In the genomic region with DNA sequence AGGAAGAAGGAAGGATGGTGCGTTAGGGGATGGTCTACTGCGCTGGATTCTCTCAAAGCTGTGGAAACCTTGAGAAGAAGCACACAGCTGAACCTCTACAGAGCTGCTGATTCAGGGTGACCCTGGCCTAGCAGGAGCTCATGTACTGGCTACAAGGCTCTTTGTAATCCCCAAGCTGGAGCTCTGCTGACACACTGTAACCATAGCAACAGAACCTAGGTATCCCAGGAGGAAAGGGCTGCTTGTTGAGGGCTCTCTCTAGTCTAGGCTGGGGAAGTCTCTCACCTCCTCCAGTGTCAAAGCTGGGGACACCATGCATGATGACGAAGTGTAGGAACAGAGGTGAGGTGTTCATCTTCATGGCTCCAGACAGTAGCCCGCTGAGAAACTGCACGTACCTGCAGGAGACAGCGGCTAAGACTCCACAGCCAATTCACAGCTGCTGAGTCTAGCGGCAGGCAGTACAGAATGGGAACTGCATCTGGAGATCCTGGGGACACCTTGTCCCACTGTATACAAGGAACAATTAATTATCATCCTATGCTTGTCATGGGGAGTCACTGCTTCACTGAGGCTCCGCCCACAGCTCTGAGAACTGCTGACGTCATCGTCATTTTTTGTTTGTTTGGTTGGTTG, we compare ENCODE assay signal across 13 mouse cellular contexts.
DNase-seq lines count a peak whose midpoint lies in the region; ATAC-seq lines count a peak whose summit lies in the region.
"Had no signal": no experiment of that assay in that cellular context is flagged by ENCODE, and none has a peak within 500 bp of the region (broad histone marks: within the 10 kb centered on the region; RNA-seq: fewer than 3 reads in every experiment).

No protein-coding gene starts in this region.

- intact Hi-C loops in left cerebral cortex, postnatal 4 days (cut with DNase I): no loop called here

- no peaks in the 10 kb centered on the region for H3K9me3 ChIP-seq in hindbrain, embryonic 11.5 days (ENCODE audit: control insufficient read depth, low read length)
- no peaks in the 10 kb centered on the region for H3K9me3 ChIP-seq in hindbrain, embryonic 10.5 days
- no peaks in the 10 kb centered on the region for H3K9me3 ChIP-seq in forebrain, embryonic 12.5 days
- no peaks in the 10 kb centered on the region for H3K9me3 ChIP-seq in midbrain, embryonic 10.5 days (replicated peaks)
- no peaks in the 10 kb centered on the region for H3K9me3 ChIP-seq in intestine, embryonic 15.5 days

- H3K9ac ChIP-seq in hindbrain, embryonic 11.5 days (ENCODE audit: low read depth, low read length): no peak overlapping the region
- H3K9ac ChIP-seq in forebrain, embryonic 12.5 days: no peak overlapping the region
- no peak overlapping the region for H3K9ac ChIP-seq in intestine, embryonic 15.5 days
- H3K9ac ChIP-seq: liver, embryonic 14.5 days had no signal

- no peak for DNase-seq in hindbrain, embryonic 11.5 days (ENCODE audit: low spot score)
- no peak for DNase-seq in hindbrain, embryonic 10.5 days (ENCODE audit: low spot score)
- peak; percentile 21 for DNase-seq in midbrain, embryonic 10.5 days (ENCODE audit: low spot score)
- DNase-seq in retina, embryonic 14.5 days (ENCODE audit: low spot score): peak; percentile 45
- no peak for DNase-seq in embryo, embryonic 9.5 days (ENCODE audit: extremely low spot score)
- DNase-seq in left cerebral cortex, postnatal 4 days: no peak
- DNase-seq: cerebellum, adult 2 months; thymus, postnatal 4 days had no signal

- no peak overlapping the region for H3K4me3 ChIP-seq in hindbrain, embryonic 11.5 days (ENCODE audit: low read depth, low read length)
- no peak overlapping the region for H3K4me3 ChIP-seq in hindbrain, embryonic 10.5 days
- H3K4me3 ChIP-seq in forebrain, embryonic 12.5 days (replicated peaks): no peak overlapping the region
- no peak overlapping the region for H3K4me3 ChIP-seq in midbrain, embryonic 10.5 days
- no peak overlapping the region for H3K4me3 ChIP-seq in intestine, embryonic 15.5 days (replicated peaks)
- H3K4me3 ChIP-seq: left cerebral cortex, adult 2 months; myocyte had no signal

- 80% methylated on average over 10 of the region's 10 CpGs for WGBS in hindbrain, embryonic 11.5 days
- 84% methylated on average over 10 of the region's 10 CpGs for WGBS in hindbrain, embryonic 10.5 days
- WGBS in forebrain, embryonic 12.5 days: 86% methylated on average over 10 of the region's 10 CpGs
- WGBS in midbrain, embryonic 10.5 days: 87% methylated on average over 10 of the region's 10 CpGs
- 89% methylated on average over 10 of the region's 10 CpGs for WGBS in intestine, embryonic 15.5 days

- peak; percentile 53 for ATAC-seq in hindbrain, embryonic 11.5 days (ENCODE audit: low FRiP score)
- 0 out of 2 replicates have a peak, but pooled peaks have one; percentile 18 for ATAC-seq in forebrain, embryonic 12.5 days (ENCODE audit: low FRiP score)
- ATAC-seq in intestine, embryonic 15.5 days: no peak

- H3K36me3 ChIP-seq in hindbrain, embryonic 11.5 days (ENCODE audit: control insufficient read depth, insufficient read depth, low read length): no peaks in the 10 kb centered on the region
- 0 out of 2 replicates have a peak, but pooled peaks cover 6% of the 10 kb centered on the region for H3K36me3 ChIP-seq in hindbrain, embryonic 10.5 days
- no peaks in the 10 kb centered on the region for H3K36me3 ChIP-seq in forebrain, embryonic 12.5 days (replicated peaks)
- H3K36me3 ChIP-seq in midbrain, embryonic 10.5 days: no peaks in the 10 kb centered on the region
- peaks cover 18% of the 10 kb centered on the region; the same call in 1 of the 2 replicates for H3K36me3 ChIP-seq in intestine, embryonic 15.5 days

- H3K27me3 ChIP-seq in hindbrain, embryonic 11.5 days (ENCODE audit: control insufficient read depth, insufficient read depth, low read length): no peaks in the 10 kb centered on the region
- no peaks in the 10 kb centered on the region for H3K27me3 ChIP-seq in hindbrain, embryonic 10.5 days (ENCODE audit: insufficient read depth, poor library complexity, severe bottlenecking)
- H3K27me3 ChIP-seq in forebrain, embryonic 12.5 days: no peaks in the 10 kb centered on the region
- H3K27me3 ChIP-seq in midbrain, embryonic 10.5 days (ENCODE audit: low read depth, poor library complexity, severe bottlenecking): no peaks in the 10 kb centered on the region
- no peaks in the 10 kb centered on the region for H3K27me3 ChIP-seq in intestine, embryonic 15.5 days (replicated peaks)

- no peak overlapping the region for H3K27ac ChIP-seq in hindbrain, embryonic 11.5 days (ENCODE audit: low read depth, low read length)
- H3K27ac ChIP-seq in hindbrain, embryonic 10.5 days: no peak overlapping the region; the same call in 1 of the 2 replicates
- H3K27ac ChIP-seq in forebrain, embryonic 12.5 days: no peak overlapping the region
- no peak overlapping the region for H3K27ac ChIP-seq in midbrain, embryonic 10.5 days (replicated peaks)
- H3K27ac ChIP-seq in intestine, embryonic 15.5 days: no peak overlapping the region
- H3K27ac ChIP-seq: left cerebral cortex, adult 2 months; liver, embryonic 14.5 days had no signal

- no peak overlapping the region for H3K4me2 ChIP-seq in hindbrain, embryonic 11.5 days (replicated peaks; ENCODE audit: low read depth, low read length)
- H3K4me2 ChIP-seq in forebrain, embryonic 12.5 days: no peak overlapping the region
- H3K4me2 ChIP-seq in intestine, embryonic 15.5 days (replicated peaks): no peak overlapping the region

- no peaks in the 10 kb centered on the region for H3K4me1 ChIP-seq in hindbrain, embryonic 11.5 days (replicated peaks; ENCODE audit: control insufficient read depth, insufficient read depth, low read length)
- peaks cover 10% of the 10 kb centered on the region for H3K4me1 ChIP-seq in hindbrain, embryonic 10.5 days (replicated peaks)
- peaks cover 6% of the 10 kb centered on the region for H3K4me1 ChIP-seq in forebrain, embryonic 12.5 days
- peaks cover 8% of the 10 kb centered on the region for H3K4me1 ChIP-seq in midbrain, embryonic 10.5 days
- H3K4me1 ChIP-seq in intestine, embryonic 15.5 days (replicated peaks): no peaks in the 10 kb centered on the region

Comparison
In these comparisons a context has a peak if more than half of its experiments do, and no peak if none do; other contexts are left out.
1. DNase-seq: peak in midbrain, embryonic 10.5 days (single experiment) and retina, embryonic 14.5 days (single experiment); none in hindbrain, embryonic 11.5 days (single experiment), hindbrain, embryonic 10.5 days (single experiment), embryo, embryonic 9.5 days (single experiment) and left cerebral cortex, postnatal 4 days (single experiment).